Mouse (Mus musculus): ENCODE measurements around the gene Scg2. TPM values are rescaled to one million over a fixed set of nuclear protein-coding genes. Genes with fewer than 3 reads are reported as not detected.

The Scg2 gene
- polyA plus RNA-seq, 1 experiment from 2014 or later = 0.13 TPM

GRCm38 (mm10) chr1:79449943-79450342 lies 10.0 kb upstream of the Scg2 start:
- no peak overlapping the region for H3K27ac ChIP-seq (ENCODE audit: low read length)
- WGBS = 20% methylated on average over 6 of the region's 6 CpGs
- H3K27me3 ChIP-seq (ENCODE audit: control insufficient read depth, insufficient read depth, low read length) = no peaks in the 10 kb centered on the region
- no peaks in the 10 kb centered on the region for H3K4me1 ChIP-seq (ENCODE audit: control insufficient read depth, insufficient read depth, low read length)
- peak overlapping the region; percentile 37 for H3K4me2 ChIP-seq (ENCODE audit: low read depth, low read length)
- no peak overlapping the region; the same call in 1 of the 2 replicates for H3K4me3 ChIP-seq (ENCODE audit: low read length)
- no peaks in the 10 kb centered on the region for H3K9me3 ChIP-seq (replicated peaks; ENCODE audit: control insufficient read depth, low read length)
- no peak overlapping the region for H3K9ac ChIP-seq (ENCODE audit: low read length)
- ATAC-seq (replicated peaks; ENCODE audit: extremely low read depth, insufficient read depth, low FRiP score) = no peak
- H3K36me3 ChIP-seq (ENCODE audit: control insufficient read depth, insufficient read depth) = no peaks in the 10 kb centered on the region

GRCm38 (mm10) chr1:79445586-79445985 lies 5.7 kb upstream of the Scg2 start:
- H3K4me2 ChIP-seq (ENCODE audit: low read depth, low read length) = no peak overlapping the region
- H3K9me3 ChIP-seq (replicated peaks; ENCODE audit: control insufficient read depth, low read length) = no peaks in the 10 kb centered on the region
- ATAC-seq (replicated peaks; ENCODE audit: extremely low read depth, insufficient read depth, low FRiP score) = no peak
- H3K27me3 ChIP-seq (ENCODE audit: control insufficient read depth, insufficient read depth, low read length) = no peaks in the 10 kb centered on the region
- H3K4me3 ChIP-seq (ENCODE audit: low read length) = no peak overlapping the region
- no peak overlapping the region for H3K27ac ChIP-seq (ENCODE audit: low read length)
- H3K4me1 ChIP-seq (ENCODE audit: control insufficient read depth, insufficient read depth, low read length) = no peaks in the 10 kb centered on the region
- 79% methylated on average over 4 of the region's 4 CpGs for WGBS
- H3K36me3 ChIP-seq (ENCODE audit: control insufficient read depth, insufficient read depth) = no peaks in the 10 kb centered on the region
- H3K9ac ChIP-seq (ENCODE audit: low read length) = no peak overlapping the region

GRCm38 (mm10) chr1:79437755-79438154 lies 2.2 kb downstream of the Scg2 start:
- H3K4me2 ChIP-seq (ENCODE audit: low read depth, low read length) = no peak overlapping the region
- H3K36me3 ChIP-seq (ENCODE audit: control insufficient read depth, insufficient read depth) = no peaks in the 10 kb centered on the region
- 53% methylated on average over 1 of the region's 1 CpGs for WGBS
- no peak overlapping the region for H3K4me3 ChIP-seq (ENCODE audit: low read length)
- no peak overlapping the region for H3K9ac ChIP-seq (ENCODE audit: low read length)
- no peaks in the 10 kb centered on the region for H3K9me3 ChIP-seq (replicated peaks; ENCODE audit: control insufficient read depth, low read length)
- peaks cover 2% of the 10 kb centered on the region; the same call in 1 of the 2 replicates for H3K4me1 ChIP-seq (ENCODE audit: control insufficient read depth, insufficient read depth, low read length)
- no peak overlapping the region for H3K27ac ChIP-seq (ENCODE audit: low read length)
- ATAC-seq (replicated peaks; ENCODE audit: extremely low read depth, insufficient read depth, low FRiP score) = no peak
- H3K27me3 ChIP-seq (ENCODE audit: control insufficient read depth, insufficient read depth, low read length) = no peaks in the 10 kb centered on the region

- no peak overlapping the region for H3K4me3 ChIP-seq (ENCODE audit: low read length)
- H3K9ac ChIP-seq (ENCODE audit: low read length) = no peak overlapping the region
Measured at GRCm38 (mm10) chr1:79436671-79437070, 3.2 kb downstream of the Scg2 start.

GRCm38 (mm10) chr1:79429058-79429457 lies 10.9 kb downstream of the Scg2 start:
- Histone ChIP-seq H3K27me3 (ENCODE audit: control insufficient read depth, insufficient read depth, low read length) (no peaks in the 10 kb centered on the region), H3K27ac (ENCODE audit: low read length) (no peak overlapping the region), H3K4me2 (ENCODE audit: low read depth, low read length) (no peak overlapping the region), H3K36me3 (ENCODE audit: control insufficient read depth, insufficient read depth) (no peaks in the 10 kb centered on the region), H3K9me3 (replicated peaks; ENCODE audit: control insufficient read depth, low read length) (no peaks in the 10 kb centered on the region), H3K4me1 (ENCODE audit: control insufficient read depth, insufficient read depth, low read length) (no peaks in the 10 kb centered on the region), H3K4me3 (ENCODE audit: low read length) (no peak overlapping the region), H3K9ac (ENCODE audit: low read length) (no peak overlapping the region)
- WGBS = 59% methylated on average over 5 of the region's 5 CpGs
- ATAC-seq (replicated peaks; ENCODE audit: extremely low read depth, insufficient read depth, low FRiP score) = no peak

More at GRCm38 (mm10) chr1:79436671-79437070, 3.2 kb downstream of the Scg2 start:
- Histone ChIP-seq H3K27ac (ENCODE audit: low read length) (no peak overlapping the region), H3K4me2 (ENCODE audit: low read depth, low read length) (no peak overlapping the region), H3K9me3 (replicated peaks; ENCODE audit: control insufficient read depth, low read length) (no peaks in the 10 kb centered on the region), H3K27me3 (ENCODE audit: control insufficient read depth, insufficient read depth, low read length) (no peaks in the 10 kb centered on the region), H3K4me1 (ENCODE audit: control insufficient read depth, insufficient read depth, low read length) (peaks cover 2% of the 10 kb centered on the region; the same call in 1 of the 2 replicates), H3K36me3 (ENCODE audit: control insufficient read depth, insufficient read depth) (no peaks in the 10 kb centered on the region)
- 72% methylated on average over 8 of the region's 8 CpGs for WGBS
- no peak for ATAC-seq (replicated peaks; ENCODE audit: extremely low read depth, insufficient read depth, low FRiP score)

- Histone ChIP-seq H3K27me3 (ENCODE audit: control insufficient read depth, insufficient read depth, low read length) (no peaks in the 10 kb centered on the region), H3K36me3 (ENCODE audit: control insufficient read depth, insufficient read depth) (no peaks in the 10 kb centered on the region), H3K4me2 (ENCODE audit: low read depth, low read length) (no peak overlapping the region), H3K4me1 (ENCODE audit: control insufficient read depth, insufficient read depth, low read length) (no peaks in the 10 kb centered on the region), H3K27ac (ENCODE audit: low read length) (no peak overlapping the region), H3K4me3 (ENCODE audit: low read length) (no peak overlapping the region), H3K9me3 (replicated peaks; ENCODE audit: control insufficient read depth, low read length) (no peaks in the 10 kb centered on the region), H3K9ac (ENCODE audit: low read length) (no peak overlapping the region)
- no peak for ATAC-seq (replicated peaks; ENCODE audit: extremely low read depth, insufficient read depth, low FRiP score)
Measured at GRCm38 (mm10) chr1:79415496-79415895, 24.4 kb downstream of the Scg2 start.

- 77% methylated on average over 7 of the region's 7 CpGs for WGBS
- H3K27ac ChIP-seq (ENCODE audit: low read length) = no peak overlapping the region
- no peak overlapping the region for H3K4me3 ChIP-seq (ENCODE audit: low read length)
Measured at GRCm38 (mm10) chr1:79406337-79406942, 33.5 kb downstream of the Scg2 start.

GRCm38 (mm10) chr1:79401090-79402012 lies 38.6 kb downstream of the Scg2 start:
- ATAC-seq (replicated peaks; ENCODE audit: extremely low read depth, insufficient read depth, low FRiP score) = no peak
- H3K36me3 ChIP-seq (ENCODE audit: control insufficient read depth, insufficient read depth) = no peaks in the 10 kb centered on the region
- H3K9me3 ChIP-seq (replicated peaks; ENCODE audit: control insufficient read depth, low read length) = no peaks in the 10 kb centered on the region
- H3K27me3 ChIP-seq (ENCODE audit: control insufficient read depth, insufficient read depth, low read length) = no peaks in the 10 kb centered on the region
- no peak overlapping the region for H3K4me2 ChIP-seq (ENCODE audit: low read depth, low read length)
- 69% methylated on average over 10 of the region's 10 CpGs for WGBS
- no peak overlapping the region for H3K27ac ChIP-seq (ENCODE audit: low read length)
- no peak overlapping the region for H3K9ac ChIP-seq (ENCODE audit: low read length)
- H3K4me3 ChIP-seq (ENCODE audit: low read length) = no peak overlapping the region
- H3K4me1 ChIP-seq (ENCODE audit: control insufficient read depth, insufficient read depth, low read length) = no peaks in the 10 kb centered on the region

More at GRCm38 (mm10) chr1:79406337-79406942, 33.5 kb downstream of the Scg2 start:
- Histone ChIP-seq H3K36me3 (ENCODE audit: control insufficient read depth, insufficient read depth) (no peaks in the 10 kb centered on the region), H3K4me2 (ENCODE audit: low read depth, low read length) (no peak overlapping the region), H3K9me3 (replicated peaks; ENCODE audit: control insufficient read depth, low read length) (no peaks in the 10 kb centered on the region), H3K9ac (ENCODE audit: low read length) (no peak overlapping the region), H3K4me1 (ENCODE audit: control insufficient read depth, insufficient read depth, low read length) (no peaks in the 10 kb centered on the region), H3K27me3 (ENCODE audit: control insufficient read depth, insufficient read depth, low read length) (no peaks in the 10 kb centered on the region)
- no peak for ATAC-seq (replicated peaks; ENCODE audit: extremely low read depth, insufficient read depth, low FRiP score)

- ATAC-seq (replicated peaks; ENCODE audit: extremely low read depth, insufficient read depth, low FRiP score) = no peak
- no peaks in the 10 kb centered on the region for H3K4me1 ChIP-seq (ENCODE audit: control insufficient read depth, insufficient read depth, low read length)
Measured at GRCm38 (mm10) chr1:79400284-79400683, 39.6 kb downstream of the Scg2 start.

More at GRCm38 (mm10) chr1:79400284-79400683, 39.6 kb downstream of the Scg2 start:
- WGBS = 48% methylated on average over 5 of the region's 5 CpGs
- H3K4me3 ChIP-seq (ENCODE audit: low read length) = no peak overlapping the region
- H3K9me3 ChIP-seq (replicated peaks; ENCODE audit: control insufficient read depth, low read length) = no peaks in the 10 kb centered on the region
- no peaks in the 10 kb centered on the region for H3K36me3 ChIP-seq (ENCODE audit: control insufficient read depth, insufficient read depth)
- no peak overlapping the region for H3K4me2 ChIP-seq (ENCODE audit: low read depth, low read length)
- H3K27ac ChIP-seq (ENCODE audit: low read length) = no peak overlapping the region
- H3K9ac ChIP-seq (ENCODE audit: low read length) = no peak overlapping the region
- no peaks in the 10 kb centered on the region for H3K27me3 ChIP-seq (ENCODE audit: control insufficient read depth, insufficient read depth, low read length)

Data from heart, embryonic 16.5 days (tissue).